Mouse (Mus musculus): Measurements from ENCODE around the gene Dot1l.

Gene Dot1l

DNA sequence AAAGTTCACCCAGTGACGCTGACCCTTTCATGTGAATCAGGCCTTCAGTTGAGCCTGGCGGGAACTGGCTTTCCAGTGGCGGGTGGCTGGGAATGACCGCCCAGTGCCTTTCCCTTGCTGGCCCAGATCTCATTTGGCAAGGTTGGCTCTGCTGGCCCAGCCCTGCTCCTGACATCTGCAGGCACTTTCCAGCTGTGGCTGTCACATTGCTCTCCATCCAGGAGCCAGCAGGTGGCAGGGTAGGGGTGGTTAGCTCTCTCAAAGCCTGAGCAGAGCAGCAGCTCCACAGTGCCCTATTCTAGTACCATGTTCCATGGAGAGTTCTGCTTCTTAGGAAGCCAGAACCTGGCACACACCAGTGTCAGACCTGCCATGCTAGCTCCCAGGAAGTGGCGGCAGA is 2.7 kb downstream of the Dot1l start:
- DNase-seq (ENCODE audit: low read depth) = peak; percentile 61

DNA sequence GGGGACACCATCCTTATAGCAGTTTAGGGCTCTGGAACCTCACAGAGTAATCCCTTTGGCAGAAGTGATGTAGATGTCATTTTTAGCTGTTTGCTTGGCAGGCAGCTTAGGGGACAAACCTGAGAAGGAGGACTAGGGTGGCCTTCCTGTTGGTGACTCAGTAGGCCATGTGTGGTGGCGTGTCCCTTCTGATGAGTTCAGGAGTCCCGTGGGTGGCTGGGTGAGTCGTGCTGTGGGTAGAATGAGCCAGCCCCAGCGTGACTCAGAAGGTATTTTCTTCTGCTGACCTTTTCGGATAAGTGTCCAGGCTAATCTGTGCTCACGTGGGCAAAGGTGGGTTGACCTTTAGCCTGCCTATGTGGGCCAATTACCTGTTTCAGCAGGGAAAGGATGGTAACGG is 3.6 kb downstream of the Dot1l start:
- no peak for DNase-seq (ENCODE audit: low read depth)

DNA sequence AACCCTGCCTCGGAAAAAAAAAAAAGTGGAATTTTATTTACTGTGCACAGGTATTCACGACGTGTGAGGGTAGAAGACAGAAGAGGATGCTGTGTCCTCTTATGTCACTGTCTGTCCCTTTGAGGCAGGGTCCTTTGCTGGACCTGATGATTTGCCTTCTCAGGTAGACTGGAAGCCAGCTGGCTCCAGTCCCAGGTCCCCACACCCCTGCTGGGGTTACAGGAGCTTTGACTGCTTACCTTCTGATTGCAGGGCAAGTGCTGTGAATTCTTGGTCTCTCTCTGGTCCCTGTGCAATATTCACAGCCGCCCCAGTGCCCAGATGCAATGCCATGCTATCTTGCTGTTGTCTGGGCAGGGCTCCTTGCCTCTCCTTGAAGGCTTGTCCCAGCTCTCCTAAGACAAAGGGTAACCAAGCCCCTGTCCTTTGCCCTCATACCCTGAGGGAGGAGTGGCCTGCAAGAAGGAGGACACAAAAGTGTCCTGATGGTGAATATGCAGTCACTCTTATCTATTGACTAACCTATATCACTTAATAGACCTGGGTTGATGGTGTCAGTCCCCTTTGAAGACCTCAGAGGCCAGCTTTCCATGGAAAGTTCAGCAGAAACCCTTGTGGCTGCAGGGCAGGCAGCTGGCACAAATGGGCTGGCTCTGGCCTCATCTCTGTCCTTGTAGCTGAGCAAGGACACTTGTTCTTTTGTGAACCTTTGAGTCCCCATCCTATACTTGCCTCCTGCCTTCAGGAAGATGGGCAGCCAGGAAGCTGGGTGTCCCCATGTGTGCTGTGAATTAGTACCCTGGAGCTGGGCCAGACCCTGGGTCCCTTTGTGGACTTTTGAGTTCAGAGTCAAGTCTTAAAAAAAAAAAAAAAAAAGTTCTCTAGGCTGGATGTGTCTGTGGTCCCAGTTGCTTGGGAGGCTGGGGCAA is 5.9 kb downstream of the Dot1l start:
- no peak for DNase-seq (ENCODE audit: low read depth)

DNA sequence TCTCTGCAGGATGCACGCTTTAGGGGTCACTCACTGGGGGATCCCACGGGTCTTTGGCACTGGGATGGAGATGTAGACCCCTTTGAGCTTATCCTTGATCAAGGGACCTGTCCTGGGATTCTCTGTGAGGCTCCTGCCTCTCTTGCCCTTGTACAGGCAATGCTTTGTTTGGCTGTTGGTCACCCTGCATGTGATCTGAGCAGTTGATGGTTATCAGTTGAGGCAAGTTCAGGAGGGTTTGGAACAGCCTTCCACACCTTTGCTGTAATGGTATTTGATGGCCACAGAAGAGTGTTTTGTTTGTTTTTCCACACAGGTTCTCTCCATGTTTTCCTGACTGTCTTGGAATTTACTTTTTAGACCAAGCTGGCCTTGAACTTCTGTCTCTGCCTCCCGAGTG is 6.8 kb downstream of the Dot1l start:
- no peak for DNase-seq (ENCODE audit: low read depth)

DNA sequence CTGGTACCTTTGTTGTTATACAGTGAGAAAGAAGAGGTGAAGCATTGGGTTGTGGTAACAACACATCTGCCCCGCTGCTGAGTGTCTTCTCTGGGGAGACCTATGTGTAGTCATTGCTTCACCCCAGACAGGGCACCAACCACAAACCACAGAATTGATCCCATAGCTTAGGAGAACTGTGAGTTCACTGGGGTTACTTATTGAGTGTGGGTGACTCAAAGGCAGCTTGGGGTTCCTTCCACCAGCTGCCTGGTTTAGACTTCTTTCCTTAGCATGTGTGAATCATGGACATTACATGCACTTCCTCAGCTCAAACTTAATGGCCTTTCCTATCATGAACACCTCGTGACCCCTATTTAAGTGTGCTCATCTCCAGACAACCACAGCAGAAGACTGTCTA is 8.5 kb downstream of the Dot1l start:
- peak; percentile 54 for DNase-seq (ENCODE audit: low read depth)

DNA sequence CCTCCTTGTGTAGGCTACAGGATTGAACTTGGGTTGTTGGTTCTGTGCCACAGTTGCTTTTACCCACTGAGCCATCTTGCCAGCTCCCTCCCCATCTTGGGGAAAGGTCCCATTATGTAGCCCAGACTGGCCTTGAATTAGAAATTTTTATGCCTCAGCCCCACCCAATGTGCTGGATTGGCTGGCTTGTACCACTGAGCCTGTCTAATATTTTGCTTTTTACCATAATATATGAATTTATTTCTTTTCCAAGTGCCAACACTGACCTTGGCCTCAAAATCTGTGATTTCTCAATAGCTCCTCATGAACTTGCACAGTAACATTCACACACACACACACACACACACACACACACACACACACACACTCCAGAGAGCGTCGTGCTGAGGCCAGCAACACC is 10.7 kb downstream of the Dot1l start:
- no peak for DNase-seq (ENCODE audit: low read depth)

DNA sequence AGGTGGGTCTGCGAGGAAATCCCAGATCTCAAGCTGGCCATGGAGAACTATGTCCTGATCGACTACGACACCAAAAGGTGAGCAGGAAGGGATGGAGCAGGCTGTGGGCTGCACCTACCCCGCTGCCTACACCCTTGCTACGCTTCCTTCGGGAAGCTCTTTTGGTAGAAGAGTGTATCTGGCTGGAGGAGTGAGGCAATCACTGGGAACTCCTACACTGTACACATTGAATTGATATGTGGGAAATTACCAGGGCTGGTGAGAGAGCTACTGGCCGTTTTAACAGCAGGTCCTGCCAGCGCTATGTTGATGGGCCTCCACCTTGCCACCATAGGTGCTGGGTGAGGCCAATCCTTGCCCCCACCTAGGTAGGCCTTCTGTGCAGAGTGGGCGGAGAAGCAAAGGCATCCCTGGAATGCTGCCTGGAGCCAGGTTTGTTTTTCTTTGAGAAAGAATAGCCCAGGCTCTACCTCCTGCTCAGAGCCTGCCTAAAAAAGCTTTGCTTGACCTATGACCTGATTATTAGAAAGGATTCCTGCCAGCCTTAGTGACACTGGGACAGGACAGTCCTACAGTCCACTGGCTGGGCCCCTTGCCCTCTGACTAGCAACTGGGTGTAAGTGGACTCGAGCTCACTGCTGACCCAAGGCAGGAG is 11.3 kb downstream of the Dot1l start:
- no peak for DNase-seq (ENCODE audit: low read depth)

DNA sequence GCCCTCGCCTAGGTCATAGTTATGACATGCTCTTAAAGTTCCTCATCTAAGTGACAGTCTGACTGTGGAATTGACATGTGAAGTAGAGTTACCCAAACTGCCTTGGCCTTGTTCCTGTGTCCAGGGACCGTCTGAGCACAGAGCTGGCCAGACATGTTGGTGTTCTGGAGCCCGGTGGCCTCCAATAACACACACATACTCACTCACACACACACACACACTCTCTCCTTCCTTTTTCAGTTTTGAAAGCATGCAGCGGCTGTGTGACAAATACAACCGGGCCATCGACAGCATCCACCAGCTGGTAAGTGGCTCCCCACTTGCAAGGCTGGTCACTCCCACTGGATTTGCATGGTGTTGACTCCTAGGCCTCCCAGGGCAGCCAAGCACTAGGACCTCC is 13.4 kb downstream of the Dot1l start:
- no peak for DNase-seq (ENCODE audit: low read depth)

DNA sequence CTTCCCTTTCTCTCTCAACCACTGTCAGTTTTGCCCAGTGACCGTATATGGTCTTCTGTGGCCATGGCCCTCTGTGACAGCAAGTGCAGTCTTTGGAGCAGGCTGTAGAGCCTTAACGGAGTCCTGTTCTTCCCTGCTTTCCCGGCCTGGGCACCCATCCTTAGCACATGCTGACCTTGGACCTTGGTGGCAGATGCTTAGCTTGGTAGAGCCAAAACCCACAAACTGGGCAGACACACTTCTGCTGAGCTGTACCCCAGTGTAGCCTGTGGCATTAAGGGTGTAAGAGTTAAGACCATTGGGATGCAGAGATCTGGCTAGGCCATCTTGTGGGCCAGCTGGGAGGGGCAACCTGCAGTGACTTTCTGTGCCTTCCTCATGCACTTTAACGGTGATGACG is 18.8 kb downstream of the Dot1l start:
- DNase-seq (ENCODE audit: low read depth) = no peak

DNA sequence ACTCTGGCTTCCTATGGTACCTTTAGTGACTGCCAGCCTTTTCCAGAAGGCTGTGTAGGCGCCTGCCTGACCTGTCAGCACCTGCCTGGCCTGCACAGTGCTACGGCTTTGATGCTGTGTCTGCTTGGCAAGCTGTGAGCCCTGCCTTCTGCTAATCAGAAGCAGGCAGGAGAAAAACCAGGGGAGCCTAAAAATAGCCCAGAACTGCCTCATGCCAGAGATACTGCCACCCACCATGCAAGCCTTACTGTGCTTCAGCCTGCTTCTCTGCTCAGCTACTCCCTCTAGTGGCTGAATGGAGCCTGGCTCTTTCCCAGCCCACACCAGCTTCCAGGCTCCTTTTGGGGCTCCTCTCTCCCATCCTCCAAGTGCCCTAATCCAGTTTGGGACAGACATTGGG is 19.5 kb downstream of the Dot1l start:
- peak; percentile 70 for DNase-seq (ENCODE audit: low read depth)

DNA sequence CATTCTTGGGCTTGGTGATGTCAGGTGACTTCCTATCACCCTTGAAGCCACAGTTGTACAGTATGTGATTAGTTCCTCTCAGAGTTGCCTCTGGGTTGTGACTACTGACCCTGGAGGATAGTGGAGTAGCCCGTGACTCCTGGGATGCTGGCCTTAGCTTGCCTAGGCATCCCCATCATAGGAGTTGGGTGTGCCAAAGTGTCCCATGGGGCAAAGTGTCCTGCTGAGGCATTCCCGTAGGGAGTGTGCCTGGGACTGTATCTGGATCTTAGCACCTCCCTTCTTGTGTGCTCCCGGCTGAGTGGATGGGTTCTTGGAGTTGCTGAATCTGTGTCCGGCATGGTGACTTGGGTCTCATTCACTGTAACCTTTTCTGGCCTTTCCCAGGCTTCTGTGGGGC is 20.0 kb downstream of the Dot1l start:
- DNase-seq (ENCODE audit: low read depth) = no peak

DNA sequence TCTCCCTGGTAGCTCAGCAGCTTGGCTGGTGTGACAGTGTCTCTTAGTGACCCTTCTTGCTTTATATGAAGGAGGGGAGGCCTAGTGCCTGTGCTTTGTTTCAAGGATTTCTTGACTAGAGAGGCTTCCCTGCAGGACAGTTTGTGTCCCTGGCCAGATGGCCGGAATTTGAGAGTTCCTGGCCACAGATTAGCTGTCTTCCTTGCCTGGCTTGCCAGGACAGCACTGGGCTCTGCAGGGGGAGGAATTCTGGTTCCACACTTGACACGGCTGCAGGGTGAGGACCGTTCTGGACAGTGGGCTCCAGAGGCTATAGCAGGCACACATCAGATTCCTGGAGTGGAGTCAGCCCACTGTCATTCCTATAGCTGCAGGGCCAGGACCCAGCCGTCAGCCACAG is 20.7 kb downstream of the Dot1l start:
- DNase-seq (ENCODE audit: low read depth) = no peak

DNA sequence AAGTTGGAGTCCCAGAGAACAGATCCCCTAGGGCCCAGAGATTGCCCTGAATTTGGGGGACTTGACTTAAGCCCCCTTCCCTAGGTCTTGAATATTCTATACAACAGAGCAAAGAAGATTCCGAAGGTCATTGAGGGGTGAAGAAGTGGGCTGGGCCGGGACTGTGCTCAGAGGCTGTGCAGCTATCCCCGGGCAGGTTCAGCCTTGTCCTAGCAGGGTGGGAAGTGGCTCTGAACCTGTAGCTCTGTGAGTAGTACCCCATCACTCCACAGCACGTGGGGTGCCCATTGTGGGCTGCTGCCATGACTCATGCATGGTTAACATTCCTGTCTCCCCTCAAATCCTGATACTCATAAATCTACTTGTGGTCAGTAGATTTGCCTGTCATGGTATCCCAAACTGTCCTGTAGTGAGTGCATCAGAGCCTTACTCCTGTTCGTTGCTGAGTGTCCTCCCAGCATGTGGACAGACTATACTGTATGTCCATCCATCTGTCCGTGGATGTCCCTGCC is 21.4 kb downstream of the Dot1l start:
- DNase-seq (ENCODE audit: low read depth) = no peak

DNA sequence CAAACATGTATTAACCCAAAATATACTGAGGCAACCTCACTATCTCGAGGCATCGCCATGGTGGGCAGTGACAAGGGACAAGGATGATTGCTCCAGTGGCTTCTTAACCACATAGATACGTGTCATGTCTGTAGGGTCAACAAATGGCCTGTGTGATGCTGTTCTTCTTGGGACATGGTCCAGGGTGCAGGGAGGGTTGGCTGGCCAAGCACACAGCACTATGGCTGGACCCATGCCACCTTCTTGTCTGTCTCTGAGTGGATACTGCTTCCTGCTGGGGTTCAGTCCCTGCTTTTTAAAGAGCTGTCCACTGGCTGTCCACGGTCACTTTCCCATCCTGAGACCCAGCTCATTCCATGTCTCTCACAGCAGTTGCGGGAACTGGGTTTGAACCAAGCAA is 22.1 kb downstream of the Dot1l start:
- DNase-seq (ENCODE audit: low read depth) = no peak

DNA sequence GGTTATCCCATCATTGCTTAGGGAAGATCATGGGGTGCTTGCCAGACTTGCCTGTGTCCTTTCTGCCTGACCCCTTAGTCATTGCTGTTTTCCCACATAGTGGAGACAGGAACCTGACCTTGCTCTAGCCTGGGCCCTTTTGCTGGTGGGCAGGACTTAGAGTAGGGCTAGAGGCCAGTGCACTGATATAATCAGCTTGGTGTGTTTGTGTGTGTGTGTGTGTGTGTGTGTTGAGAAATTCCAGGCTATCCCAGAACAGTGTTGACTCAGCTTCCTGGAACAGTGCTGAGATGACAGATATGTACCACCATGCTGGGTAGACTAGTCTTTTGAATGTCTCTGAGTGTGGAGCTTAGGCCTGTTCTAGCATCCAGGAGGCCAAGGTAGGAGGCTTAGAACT is 24.6 kb downstream of the Dot1l start:
- DNase-seq (ENCODE audit: low read depth) = no peak

DNA sequence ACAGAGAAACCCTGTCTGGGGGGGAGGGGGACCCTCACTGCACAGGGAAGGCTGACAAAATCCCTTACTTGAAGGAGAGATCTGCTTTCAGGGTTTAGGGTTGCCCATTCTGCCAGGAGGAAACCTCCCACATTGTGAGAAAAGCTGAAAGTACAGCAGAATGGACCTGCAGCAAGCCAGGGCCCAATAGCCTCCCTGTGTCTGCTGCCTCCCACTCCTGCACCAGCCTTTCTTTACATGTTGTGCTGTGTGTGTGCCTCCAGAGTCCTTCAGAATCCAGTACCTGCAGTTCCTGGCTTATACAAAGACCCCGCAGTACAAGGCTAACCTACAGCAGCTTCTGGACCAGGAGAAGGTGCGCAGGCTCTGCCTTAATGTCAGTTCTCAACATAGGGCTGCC is 29.3 kb downstream of the Dot1l start:
- DNase-seq (ENCODE audit: low read depth) = no peak

DNA sequence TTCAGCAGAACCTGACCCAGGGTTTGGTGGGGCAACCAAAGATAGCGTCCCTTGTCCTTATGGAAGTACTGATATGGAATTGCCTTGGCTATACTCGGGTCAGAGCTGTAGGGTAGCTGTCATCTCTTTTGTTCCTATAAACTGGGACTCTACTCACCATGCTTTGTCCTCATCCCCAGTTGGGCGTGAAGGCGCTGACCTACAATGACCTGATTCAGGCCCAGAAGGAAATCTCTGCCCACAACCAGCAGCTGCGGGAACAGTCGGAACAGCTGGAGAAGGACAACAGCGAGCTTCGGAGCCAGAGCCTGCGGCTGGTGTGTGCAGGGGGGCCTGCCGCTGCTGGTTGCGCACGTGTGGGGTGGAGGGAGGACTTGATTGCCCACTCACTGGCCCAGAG is 29.9 kb downstream of the Dot1l start:
- DNase-seq (ENCODE audit: low read depth) = no peak

DNA sequence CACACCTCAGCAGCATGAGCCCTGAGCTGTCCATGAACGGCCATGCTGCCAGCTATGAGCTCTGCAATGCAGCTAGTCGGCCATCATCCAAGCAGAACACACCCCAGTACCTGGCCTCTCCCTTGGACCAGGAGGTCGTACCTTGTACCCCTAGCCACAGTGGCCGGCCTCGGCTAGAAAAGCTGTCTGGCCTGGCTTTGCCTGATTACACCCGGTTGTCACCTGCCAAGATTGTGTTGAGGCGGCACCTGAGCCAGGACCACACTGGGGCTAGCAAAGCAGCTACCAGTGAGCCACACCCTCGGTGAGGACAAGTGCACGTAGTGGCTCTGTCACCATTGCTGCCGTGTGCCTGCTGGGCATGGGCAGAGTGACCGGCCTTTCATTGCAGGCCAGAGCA is 31.0 kb downstream of the Dot1l start:
- DNase-seq (ENCODE audit: low read depth) = no peak

DNA sequence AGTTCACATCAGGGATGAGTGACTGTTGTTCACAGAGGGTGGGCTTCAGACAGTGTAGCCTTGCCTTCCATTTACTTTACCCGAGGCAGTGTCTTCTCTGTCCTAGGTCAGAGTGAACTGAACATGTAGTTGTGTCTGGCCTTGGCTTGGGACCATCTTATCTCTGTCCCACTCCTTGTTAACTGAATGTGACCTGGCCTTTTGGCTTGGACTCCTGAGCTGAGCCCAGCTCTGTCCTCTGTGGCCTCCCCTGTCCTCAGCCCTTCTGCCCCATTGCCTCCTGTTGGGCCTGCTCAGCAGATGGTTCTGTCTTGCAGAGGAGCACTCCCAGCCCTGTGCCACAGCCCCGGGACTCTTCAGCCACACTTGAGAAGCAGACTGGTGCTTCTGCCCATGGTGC is 32.5 kb downstream of the Dot1l start:
- no peak for DNase-seq (ENCODE audit: low read depth)

DNA sequence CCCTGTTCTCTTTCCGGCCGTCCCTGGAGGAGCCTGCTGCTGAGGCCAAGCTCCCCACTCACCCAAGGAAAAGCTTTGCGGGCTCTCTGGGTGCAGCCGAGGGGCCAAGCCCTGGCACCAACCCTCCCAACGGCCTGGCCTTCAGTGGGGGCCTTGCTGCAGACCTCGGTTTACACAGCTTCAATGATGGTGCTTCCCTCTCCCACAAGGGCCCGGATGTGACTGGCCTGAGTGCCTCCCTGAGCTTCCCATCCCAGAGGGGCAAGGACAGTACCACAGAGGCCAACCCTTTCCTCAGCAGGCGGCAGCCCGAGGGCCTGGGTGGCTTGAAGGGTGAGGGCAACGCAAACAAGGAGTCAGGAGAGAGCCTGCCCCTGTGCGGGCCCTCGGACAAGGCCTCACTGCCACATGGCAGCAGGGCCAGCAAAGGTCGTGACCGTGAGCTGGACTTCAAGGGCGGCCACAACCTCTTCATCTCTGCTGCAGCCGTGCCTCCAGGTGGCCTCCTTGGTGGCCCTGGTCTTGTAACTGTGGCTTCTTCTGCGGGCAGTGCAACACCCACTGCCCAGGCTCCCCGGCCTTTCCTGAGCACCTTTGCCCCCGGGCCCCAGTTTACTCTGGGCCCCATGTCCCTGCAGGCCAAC is 35.9 kb downstream of the Dot1l start:
- no peak for DNase-seq (ENCODE audit: low read depth)

DNA sequence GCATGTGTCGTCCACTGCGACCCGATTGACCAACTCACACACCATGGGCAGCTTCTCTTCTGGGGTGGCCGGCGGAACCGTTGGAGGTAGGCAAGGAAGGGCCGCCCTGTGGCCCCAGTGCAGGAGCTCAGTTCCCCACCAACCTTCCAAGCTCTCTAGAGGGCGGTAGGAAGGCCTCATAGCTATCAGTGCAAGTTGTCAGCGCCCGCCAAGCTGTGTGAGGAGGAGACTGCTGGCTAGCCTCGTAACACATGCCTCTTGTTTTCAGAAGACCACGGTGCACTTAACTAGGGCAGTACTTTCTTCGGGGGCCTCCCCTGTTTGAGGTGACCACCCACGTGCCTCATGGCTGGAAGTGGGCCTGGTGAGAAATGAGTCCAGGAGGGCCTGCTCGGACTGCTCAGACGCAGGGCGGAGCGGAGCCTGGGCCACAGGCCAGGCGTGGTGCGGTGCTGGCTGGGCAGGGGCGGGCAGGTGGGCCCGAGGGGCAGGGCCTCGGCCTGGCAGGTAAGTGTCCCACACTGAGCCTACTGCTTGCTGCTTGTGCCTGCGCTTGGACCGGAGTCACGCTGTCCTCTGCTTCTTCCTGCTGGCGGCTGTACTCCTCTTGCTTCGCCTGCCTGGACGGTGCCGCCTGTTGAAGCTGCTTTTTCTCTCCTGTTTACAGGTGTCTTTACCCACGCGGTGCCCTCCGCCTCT is 36.6 kb downstream of the Dot1l start:
- no peak for DNase-seq (ENCODE audit: low read depth)

Data from c-Kit-positive CD71-negative TER-119-negative erythroid progenitor cells, embryonic 14.5 days (primary cell).